Mouse (Mus musculus): ENCODE measurements around the gene Slc44a1.

Gene Slc44a1

DNA sequence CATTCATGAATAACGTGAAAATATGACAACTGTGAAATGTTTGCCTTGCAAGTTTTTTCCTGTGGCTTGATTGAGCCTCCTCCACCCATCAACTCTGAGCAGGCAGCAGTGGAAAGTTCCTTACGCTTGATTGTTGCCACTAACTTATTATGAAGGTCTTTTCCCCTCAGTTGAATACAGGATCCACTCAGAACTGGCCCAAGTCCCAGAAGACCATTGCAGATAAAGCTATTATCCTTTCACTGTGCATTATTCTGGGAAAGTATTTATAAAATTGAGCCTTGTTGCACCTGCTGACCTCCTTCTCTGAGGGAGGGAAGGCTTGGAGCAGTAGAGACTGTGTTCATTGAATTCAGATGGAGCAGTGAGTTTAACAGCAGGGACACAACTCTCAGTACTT is 86.2 kb downstream of the Slc44a1 start:
- no peak for DNase-seq (ENCODE audit: extremely low spot score, low read depth, low spot score)

DNA sequence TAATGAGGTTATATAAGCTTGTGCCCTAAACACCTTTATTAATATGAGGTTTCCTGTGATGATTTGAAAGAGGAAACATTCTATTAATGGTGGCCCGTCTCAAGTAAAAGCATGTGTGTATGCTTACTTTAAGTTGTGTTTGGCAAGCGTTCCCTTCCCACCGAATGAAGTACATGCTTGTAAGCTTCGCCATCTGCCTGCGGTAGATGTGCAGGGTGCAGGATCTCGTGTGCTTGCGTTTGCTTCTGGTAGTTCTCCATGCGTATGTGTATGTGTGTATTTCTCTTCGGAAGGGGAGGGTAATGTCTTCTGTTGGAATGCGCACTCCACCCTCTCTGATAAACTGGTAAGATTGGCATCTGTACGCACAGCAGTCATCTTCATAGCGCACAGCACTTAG is 95.6 kb downstream of the Slc44a1 start:
- no peak for DNase-seq (ENCODE audit: extremely low spot score, low read depth, low spot score)

DNA sequence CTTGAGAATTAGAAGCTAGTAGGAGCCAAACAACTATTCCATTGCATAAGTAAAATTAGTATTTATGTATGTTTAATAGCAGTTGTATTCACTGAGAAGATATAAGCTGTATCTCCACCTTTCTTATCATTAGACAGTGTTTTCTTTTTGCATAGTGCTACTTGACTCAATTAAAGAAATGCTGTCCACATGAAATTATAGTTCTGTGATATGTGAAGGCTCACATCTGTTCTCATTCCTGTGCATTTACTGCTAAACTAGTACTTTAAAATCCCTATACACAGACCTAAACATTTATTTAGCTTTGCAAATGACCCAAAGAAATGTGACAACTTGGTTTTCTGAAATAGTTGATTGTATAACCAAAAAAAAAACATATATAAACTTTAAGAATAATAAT is 96.9 kb downstream of the Slc44a1 start:
- DNase-seq (ENCODE audit: extremely low spot score, low read depth, low spot score): no peak

GRCm38 (mm10) chr4:53537539-53537938 is 97.3 kb downstream of the Slc44a1 start:
- DNase-seq (ENCODE audit: extremely low spot score, low read depth, low spot score): no peak

- DNase-seq (ENCODE audit: extremely low spot score, low read depth, low spot score): no peak
These were observed 98.4 kb downstream of the Slc44a1 start for GRCm38 (mm10) chr4:53538600-53538999.

DNA sequence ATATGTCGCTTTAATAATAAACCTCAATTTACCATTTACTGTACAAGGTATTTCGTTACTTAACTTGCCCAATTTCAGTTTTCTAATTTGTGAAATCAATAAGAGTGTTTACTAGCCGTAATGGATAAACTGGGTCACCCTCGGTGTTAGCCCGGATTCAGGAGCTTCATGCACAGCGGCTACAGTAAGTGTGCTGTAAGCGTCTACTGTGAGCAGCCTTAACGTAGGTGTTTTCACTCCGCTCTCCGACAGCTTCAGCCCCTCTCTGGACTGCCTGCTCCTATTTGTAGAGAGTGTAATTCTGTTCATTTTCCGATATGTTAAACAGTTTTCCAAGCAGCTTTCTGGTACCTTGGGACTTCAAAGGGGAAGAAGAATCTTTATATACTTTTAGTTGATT is 99.7 kb downstream of the Slc44a1 start:
- no peak for DNase-seq (ENCODE audit: extremely low spot score, low read depth, low spot score)

GRCm38 (mm10) chr4:53543421-53543820 is 103.2 kb downstream of the Slc44a1 start:
- no peak for DNase-seq (ENCODE audit: extremely low spot score, low read depth, low spot score)

DNA sequence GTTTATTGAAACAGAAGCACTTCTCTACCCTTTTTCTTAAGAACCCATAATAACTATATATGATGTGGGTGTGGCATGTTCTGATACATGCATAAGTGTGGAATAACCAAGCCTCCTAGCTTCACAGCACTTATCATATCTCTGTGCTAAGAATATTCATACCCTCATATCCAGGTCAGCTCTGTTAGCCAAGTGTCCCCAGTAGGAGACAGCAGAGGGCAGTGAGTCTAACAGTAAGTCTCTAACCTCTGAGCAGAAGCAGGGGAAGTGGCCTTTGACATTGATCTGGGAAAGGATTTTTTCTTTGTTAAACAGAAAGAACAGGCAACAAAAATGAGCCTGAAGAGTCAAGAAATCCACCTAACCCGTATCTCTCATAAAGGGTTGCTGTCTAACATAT is 104.7 kb downstream of the Slc44a1 start:
- no peak for DNase-seq (ENCODE audit: extremely low spot score, low read depth, low spot score)

- DNase-seq (ENCODE audit: extremely low spot score, low read depth, low spot score): no peak
These were observed 107.2 kb downstream of the Slc44a1 start for GRCm38 (mm10) chr4:53547381-53547780.

DNA sequence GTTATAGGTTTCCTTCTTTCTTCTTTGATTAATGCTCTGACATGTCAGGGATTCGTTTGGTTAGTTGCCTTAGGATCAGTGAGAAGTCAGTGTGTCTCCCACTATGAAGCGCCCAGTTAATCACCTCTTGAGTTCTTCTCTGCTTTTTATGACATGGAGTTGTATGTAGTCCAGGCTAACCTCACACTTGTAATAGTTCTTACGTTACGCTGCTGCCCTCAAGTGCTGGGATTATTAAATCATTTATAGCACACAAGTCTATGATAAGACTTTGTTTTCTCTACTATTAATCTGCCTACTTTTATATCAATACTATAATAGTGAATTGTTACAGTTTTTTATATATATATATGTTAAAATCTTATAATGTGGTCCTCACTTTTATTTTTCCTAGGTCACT is 109.2 kb downstream of the Slc44a1 start:
- no peak for DNase-seq (ENCODE audit: extremely low spot score, low read depth, low spot score)

GRCm38 (mm10) chr4:53564618-53565017 is 124.4 kb downstream of the Slc44a1 start:
- DNase-seq (ENCODE audit: extremely low spot score, low read depth, low spot score): no peak

- DNase-seq (ENCODE audit: extremely low spot score, low read depth, low spot score): no peak
These were observed 126.9 kb downstream of the Slc44a1 start for GRCm38 (mm10) chr4:53567065-53567464.

GRCm38 (mm10) chr4:53575558-53575957 is 135.3 kb downstream of the Slc44a1 start:
- DNase-seq (ENCODE audit: extremely low spot score, low read depth, low spot score): no peak

DNA sequence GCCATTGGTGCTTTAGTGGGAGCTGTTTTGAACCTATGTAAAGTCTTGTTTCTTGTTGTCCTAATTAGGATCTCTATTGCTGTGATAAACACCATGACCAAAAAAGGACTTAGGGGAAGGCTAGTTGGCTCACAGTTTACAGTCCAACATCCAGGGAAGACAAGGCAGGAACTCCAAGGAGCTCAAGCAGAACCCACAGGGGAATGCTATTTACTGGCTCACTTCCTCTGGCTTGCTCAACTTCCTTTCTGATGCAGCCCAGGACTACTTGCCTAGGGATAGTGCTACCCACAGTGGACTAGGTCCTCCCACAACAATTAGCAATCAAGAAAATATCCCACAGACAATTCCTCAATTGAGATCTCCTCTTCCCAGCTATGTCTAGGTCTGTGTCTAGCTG is 147.5 kb downstream of the Slc44a1 start:
- no peak for DNase-seq (ENCODE audit: extremely low spot score, low read depth, low spot score)

DNA sequence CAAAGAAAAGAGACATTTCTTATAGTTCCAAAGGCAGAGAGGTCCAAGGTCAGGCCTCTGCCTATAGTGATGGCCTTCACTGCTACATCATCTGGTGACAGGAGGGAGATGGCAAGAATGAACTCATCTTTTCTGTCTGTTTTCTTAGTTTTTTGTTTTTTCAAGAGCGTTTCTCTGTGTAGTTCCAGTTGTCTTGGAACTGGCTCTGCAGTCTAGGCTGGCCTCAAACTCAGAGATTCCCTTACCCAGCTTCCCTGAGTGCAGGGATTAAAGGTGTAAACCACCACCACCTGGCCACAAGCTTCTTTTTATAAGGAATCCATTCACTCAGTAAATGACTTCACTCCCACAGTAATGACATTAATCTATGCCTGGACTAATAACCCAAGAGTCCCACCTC is 148.7 kb downstream of the Slc44a1 start:
- DNase-seq (ENCODE audit: extremely low spot score, low read depth, low spot score): no peak

GRCm38 (mm10) chr4:53589466-53589865 is 149.3 kb downstream of the Slc44a1 start:
- DNase-seq (ENCODE audit: extremely low spot score, low read depth, low spot score): no peak

GRCm38 (mm10) chr4:53590163-53590562 is 149.9 kb downstream of the Slc44a1 start:
- no peak for DNase-seq (ENCODE audit: extremely low spot score, low read depth, low spot score)

DNA sequence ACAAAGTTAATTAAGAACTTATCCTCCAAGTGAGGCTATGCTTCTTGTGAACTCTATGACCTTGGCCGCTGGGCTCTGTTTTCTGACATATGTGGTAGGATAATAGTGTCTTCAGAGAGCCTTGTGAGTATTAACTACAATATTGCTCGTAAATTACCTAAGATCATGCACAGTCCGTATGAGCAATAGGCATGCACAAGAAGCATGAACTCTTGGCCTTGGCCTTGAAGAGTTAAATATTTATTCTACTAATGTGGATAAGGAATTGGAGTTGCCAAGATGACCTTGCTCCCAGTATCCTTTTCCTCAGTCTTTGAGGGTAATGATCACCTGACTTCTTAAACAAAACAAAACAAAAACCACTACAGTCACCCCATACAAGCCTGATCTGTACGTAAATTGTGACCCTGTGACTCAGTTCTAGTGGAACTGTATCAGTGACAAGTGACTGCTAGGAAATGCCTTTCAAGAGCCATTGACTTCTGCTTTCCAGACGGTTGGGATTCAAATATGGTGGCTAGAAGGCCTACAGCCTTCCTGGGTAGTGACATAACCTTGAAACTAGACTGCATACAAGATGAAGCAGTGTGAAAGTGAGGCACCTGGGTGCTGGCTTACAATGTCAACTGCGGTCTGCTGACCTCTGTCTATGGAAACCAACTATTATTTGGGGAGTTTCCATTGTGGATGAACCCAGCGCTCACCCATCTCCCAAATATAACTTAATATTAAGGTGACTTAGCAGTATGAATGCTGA is 150.7 kb downstream of the Slc44a1 start:
- no peak for DNase-seq (ENCODE audit: extremely low spot score, low read depth, low spot score)

GRCm38 (mm10) chr4:53591536-53591935 is 151.3 kb downstream of the Slc44a1 start:
- no peak for DNase-seq (ENCODE audit: extremely low spot score, low read depth, low spot score)

DNA sequence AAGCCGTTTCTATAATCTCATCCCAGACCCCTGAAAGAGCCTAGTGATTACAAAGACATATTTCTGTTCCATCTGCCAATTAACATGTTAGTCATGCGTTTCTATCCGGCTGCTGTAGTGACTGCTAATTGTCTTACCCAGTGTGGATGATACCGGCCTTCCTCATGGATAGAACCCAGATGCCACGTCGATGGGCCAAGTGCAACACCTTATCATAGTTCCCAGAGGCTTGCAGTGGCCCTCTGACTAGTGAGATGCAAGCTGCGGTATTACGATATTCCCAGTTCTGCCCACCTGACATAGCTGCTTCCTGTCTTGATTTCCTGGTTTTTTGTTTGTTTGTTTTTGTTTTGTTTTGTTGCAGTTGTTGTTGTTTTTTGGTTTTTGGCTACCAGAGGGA is 151.7 kb downstream of the Slc44a1 start:
- DNase-seq (ENCODE audit: extremely low spot score, low read depth, low spot score): no peak

- no peak for DNase-seq (ENCODE audit: extremely low spot score, low read depth, low spot score)
These were observed 152.2 kb downstream of the Slc44a1 start for GRCm38 (mm10) chr4:53592386-53592785.

DNA sequence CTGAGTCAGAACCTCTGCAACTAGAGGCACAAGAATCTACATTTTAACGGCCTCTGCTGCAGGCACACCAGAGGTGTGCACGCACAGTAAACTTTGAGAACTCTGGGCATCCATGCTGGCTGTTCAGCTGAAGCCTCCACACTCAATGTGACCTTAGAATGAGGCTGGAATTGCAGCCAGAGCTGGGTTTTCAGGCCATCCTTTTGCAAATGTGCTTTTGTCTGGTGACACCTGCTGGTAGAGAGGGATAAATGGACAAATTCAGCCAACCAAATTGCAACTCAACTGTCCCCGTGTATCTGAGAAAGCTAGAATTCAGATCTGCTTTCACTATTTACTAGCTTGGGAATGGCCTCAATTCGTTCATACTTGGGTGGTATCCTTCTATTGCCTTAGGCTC is 154.0 kb downstream of the Slc44a1 start:
- peak; percentile 37 for DNase-seq (ENCODE audit: extremely low spot score, low read depth, low spot score)

Data from hindlimb bud, embryonic 11.5 days (tissue).